Mouse (Mus musculus): ENCODE measurements around the gene Nfe2l1. TPM values are rescaled to one million over a fixed set of nuclear protein-coding genes. Genes with fewer than 3 reads are reported as not detected.
"Not testable (repeated sequence)": the region's sequence is repeated elsewhere in the genome, so short reads cannot be mapped to it uniquely, and the experiment has no call there.

Nfe2l1 gene
- total RNA-seq, 2 experiments from 2014 or later = 374 to 411 TPM

DNA sequence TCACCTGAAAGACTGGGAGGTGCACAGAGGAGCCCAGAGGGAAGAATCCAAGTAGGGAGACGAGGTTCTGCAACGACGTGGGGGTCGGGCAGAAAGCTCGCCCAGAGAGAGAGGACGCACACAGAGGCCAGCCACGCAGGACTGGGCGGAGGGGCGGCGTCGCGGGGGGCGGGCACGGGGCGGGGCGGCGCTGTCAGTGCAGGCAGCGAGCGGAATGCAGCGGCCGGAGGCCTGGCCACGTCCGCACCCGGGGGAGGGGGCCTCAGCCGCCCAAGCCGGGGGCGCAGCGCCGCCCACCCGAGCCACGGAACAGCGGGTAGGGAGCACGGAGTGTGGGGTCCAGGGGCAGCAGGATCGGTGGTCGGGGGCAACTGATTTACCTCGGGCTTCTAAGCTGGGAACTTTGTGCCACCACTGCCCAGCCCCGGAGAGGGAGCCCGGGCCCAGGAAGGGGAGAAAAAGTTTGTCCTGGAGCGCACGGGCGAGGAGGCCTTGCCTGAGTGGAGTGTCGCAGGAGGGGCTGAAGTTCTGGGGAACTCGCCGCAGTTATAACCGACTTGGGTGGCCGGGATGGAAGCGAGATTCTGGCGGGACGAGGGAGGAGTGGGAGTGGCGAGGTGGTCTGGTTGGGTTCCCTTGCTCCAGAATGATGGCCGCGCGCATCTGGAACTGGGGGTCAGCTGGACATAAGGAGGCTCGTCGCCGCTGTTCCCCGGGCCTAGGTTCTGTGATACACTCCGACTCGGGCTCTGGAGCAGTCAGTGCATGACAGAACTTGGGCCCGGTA lies 20.1 kb upstream of the Nfe2l1 start, which contains the start of gene Copz2:
Copz2 (plus strand) TSS at position 190 of the 787 bp plus-strand sequence.
- intact Hi-C loops (cut with DNase I) = loop anchor here (10.0 kb wide), 1 partner anchor 295 kb away; no protein-coding TSS in a partner anchor
- DNase-seq = peak; percentile 51 to 56

DNA sequence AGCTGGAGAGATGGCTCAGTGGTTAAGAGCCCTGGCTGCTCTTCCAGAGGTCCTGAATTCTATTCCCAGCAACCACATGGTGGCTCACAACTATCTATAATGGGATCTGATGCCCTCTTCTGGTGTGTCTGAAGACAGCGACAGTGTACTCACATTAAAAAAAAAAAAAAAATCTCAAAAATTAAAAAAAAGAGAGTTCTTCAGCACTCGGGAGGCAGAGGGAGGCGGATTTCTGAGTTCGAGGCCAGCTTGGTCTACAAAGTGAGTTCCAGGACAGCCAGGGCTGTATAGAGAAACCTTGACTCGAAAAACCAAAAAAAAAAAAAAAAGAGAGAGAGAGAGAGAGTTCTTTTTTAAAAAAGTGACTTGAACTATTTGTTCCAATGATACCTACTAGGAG lies 19.4 kb upstream of the Nfe2l1 start:
- intact Hi-C loops (cut with DNase I) = not testable (repeated sequence)

GRCm38 (mm10) chr11:96848694-96849093 lies 18.9 kb upstream of the Nfe2l1 start:
- intact Hi-C loops (cut with DNase I) = no loop called here

More for the DNA sequence above, 19.4 kb upstream of the Nfe2l1 start:
- DNase-seq = not testable (repeated sequence)

DNA sequence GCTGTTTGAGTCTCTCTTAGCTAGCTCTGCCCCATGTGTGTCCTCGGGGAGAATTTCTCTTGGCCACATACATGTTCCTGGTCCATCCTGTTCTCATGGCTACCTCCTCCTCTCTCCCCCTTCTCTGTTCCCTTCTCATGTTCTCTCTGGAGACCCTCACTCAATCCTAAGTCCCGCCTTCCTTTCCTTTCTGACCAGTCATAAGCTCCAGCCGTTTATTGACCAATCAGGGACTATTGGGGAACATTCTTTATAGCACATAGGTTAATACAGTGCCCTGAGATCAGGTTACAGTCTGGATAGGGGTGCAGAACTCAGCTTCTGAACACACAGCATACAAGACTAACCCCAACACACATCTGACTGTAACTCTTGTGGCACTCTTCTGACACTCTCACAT lies 17.5 kb upstream of the Nfe2l1 start:
- DNase-seq = no peak
- intact Hi-C loops (cut with DNase I) = no loop called here

More at GRCm38 (mm10) chr11:96848694-96849093, 18.9 kb upstream of the Nfe2l1 start:
- no peak for DNase-seq

- intact Hi-C loops (cut with DNase I) = no loop called here
Observed at GRCm38 (mm10) chr11:96843627-96844026, 13.9 kb upstream of the Nfe2l1 start.

DNA sequence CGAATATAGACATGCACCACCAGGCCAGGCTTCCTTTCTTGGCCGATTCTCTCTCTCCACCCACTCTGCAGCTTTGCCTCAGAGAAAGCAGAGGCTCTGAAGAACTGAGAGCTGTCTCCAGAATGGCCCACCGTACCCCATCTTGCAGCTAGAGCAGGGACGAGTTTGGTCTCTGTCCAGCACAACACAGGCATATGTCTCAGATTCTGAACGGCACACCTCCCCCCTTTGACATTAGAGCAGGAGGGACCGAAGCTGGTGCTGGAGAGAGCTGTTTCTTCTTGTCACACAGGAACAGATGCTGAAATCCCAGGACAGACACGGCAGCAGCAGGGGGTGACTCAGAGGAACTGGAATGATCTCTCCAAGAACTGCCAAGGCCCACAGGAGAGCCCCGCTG lies 10.5 kb upstream of the Nfe2l1 start:
- no peak for DNase-seq
- intact Hi-C loops (cut with DNase I) = no loop called here

More at GRCm38 (mm10) chr11:96843627-96844026, 13.9 kb upstream of the Nfe2l1 start:
- no peak for DNase-seq

- intact Hi-C loops (cut with DNase I) = no loop called here
- no peak for DNase-seq
Observed at GRCm38 (mm10) chr11:96839877-96840276, 10.1 kb upstream of the Nfe2l1 start.

DNA sequence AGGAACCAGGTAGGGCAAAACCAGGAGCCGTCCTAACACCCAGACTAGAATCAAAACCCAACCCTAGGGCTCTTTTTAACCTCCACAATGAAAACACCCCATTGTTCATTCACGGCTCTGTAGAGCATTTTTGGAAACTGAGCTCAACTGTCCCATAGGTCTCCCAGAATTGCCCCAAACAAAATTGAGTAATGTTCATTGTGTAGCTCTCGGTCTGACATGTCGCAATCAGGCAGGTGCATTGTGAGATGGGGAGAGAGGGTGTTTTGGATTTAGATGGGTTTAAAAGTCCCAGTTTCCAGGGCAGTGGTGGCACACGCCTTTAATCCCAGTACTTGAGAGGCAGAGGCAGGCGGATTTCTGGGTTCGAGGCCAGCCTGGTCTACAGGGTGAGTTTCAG lies 9.7 kb upstream of the Nfe2l1 start:
- intact Hi-C loops (cut with DNase I) = no loop called here
- no peak for DNase-seq

DNA sequence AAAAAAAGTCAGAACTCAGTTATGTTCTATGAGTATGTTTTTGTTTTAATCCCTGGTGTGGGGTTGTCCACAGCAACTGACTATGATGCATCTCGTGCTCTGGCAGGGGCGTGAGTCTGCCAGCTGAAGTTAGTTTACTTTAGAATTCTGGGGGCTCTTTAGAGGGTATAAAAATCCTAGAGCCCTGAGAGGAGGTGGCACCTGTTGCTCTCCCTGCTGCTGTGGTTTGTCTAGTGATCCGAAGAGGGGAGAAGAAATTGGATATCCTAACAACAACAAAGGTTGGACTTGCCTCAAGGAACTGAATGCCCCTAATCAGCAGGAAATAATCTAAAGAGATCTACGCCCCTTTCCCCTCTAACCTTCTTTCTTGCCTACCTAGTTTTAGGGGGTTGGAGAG lies 8.6 kb upstream of the Nfe2l1 start:
- intact Hi-C loops (cut with DNase I) = no loop called here
- no peak for DNase-seq

DNA sequence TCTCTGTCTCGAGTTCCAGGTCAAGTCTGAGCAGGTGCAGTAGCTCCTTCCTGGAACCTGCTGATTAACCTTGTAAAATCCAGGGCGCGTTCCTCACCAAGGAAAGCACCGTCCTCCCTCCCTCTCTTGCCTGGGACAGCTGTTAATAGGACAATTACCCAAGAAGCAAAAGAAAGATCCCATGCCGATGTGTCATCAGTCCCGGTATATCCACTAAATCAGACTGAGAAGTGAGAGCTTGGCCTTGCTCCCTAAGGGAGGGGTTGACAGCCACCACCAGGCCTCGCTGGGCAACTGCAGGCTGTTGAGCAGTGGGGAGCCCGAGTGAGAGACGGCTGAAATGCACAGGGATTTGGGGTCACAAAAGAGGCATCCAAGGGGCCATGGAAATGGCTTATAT lies 7.5 kb upstream of the Nfe2l1 start:
- DNase-seq = no peak
- intact Hi-C loops (cut with DNase I) = no loop called here

DNA sequence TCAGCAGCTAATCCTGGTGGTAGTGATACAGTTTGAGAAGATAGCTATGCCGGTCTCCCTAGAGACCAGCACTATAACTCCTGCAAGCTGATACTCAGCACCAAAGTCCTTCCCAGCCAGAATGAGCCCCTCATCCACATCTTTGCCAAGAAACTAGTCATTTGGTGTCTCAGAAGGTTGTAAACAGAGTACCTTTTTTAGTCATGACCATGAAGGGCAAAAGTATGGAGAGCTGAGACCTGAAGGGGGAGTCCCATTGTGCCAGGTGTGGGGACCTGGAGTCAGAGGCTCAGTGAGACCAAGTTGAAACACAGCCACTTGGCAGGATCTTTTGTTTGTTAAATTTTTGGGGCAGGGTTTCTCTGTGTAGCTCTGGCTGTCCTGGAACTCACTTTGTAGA lies 4.4 kb upstream of the Nfe2l1 start:
- intact Hi-C loops (cut with DNase I) = no loop called here

DNA sequence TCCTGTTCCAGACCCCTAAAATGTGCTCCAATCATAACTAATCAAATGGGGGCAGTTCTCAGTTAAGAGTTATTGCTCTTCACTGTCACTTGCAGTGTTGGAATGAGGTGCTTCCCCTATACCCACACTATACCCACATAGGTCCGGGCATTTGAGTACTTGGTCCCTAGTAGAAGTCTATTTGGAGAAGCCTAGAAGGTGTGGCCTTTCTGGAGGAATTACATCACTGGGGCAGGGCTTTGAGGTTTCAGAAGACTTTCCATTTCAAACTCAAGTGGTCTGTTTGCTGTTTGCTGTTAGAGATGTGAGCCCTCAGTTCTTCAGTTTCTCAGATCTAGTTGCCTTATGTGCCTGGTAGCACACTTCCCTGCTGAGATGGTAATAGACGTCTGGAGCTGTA lies 3.2 kb upstream of the Nfe2l1 start:
- intact Hi-C loops (cut with DNase I) = no loop called here
- DNase-seq = no peak

More for the DNA sequence above, 4.4 kb upstream of the Nfe2l1 start:
- DNase-seq = no peak

GRCm38 (mm10) chr11:96832541-96832940 lies 2.8 kb upstream of the Nfe2l1 start:
- intact Hi-C loops (cut with DNase I) = no loop called here
- no peak for DNase-seq

DNA sequence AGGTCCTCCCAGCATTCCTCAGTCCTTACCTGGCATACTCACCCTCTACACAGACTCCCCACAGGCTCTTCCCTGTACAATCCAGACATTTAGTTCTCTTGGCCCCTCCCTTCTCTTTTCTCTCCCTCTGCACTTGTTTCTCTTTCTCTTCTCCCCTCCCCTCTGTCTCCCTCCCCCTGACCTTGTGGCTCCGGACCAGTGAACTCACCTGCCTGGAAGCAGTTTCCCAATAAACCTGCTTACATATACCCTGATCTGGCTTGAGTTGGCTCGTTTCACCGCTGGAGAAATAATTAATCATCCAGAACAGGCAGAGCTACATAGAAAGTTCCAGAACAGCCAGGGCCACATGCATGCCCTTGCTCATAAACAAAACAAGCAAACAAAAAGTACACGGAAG lies 1.7 kb upstream of the Nfe2l1 start:
- intact Hi-C loops (cut with DNase I) = no loop called here
- DNase-seq = no peak

DNA sequence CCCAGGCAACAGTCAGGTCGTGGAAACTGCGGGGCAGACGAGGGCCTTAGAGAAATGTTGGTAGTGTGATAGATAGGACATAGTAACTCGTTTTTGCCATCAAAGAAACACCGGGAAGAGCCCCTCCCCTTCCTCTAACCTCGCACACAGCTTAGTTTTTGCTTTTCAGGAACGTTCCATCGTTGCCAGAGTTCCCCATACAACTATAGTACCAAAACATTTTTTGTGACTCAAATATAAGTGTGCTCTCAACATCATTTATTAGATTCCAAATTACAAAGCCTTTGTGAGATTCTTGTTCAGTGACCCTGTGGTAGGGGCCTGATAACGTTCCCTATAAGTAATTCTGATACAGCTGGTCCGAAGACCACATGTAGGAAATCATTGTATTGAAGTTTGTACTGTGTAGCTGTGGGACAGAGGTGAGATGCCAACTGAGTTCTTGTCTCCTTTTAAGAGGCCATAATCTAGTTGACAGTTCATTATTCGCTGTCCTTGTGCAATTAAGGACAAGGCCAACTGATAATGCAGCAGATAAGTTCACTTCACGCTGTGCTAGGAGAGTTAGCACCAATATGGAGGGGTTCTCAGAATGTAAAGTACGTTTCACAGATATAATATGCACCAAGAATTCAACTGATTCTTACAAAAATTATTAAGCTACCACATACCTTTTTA lies 910 bp upstream of the Nfe2l1 start:
- intact Hi-C loops (cut with DNase I) = no loop called here
- DNase-seq = no peak

GRCm38 (mm10) chr11:96829403-96829812 lies 360 bp downstream of the Nfe2l1 start:
- DNase-seq = peak; percentile 87 to 90
- intact Hi-C loops (cut with DNase I) = no loop called here

GRCm38 (mm10) chr11:96828881-96829280 lies 887 bp downstream of the Nfe2l1 start:
- intact Hi-C loops (cut with DNase I) = no loop called here
- no peak for DNase-seq

GRCm38 (mm10) chr11:96827917-96828316 lies 1.9 kb downstream of the Nfe2l1 start:
- intact Hi-C loops (cut with DNase I) = loop anchor here (2.0 kb wide), 1 partner anchor 33 kb away; no protein-coding TSS in a partner anchor
- DNase-seq = no peak

DNA sequence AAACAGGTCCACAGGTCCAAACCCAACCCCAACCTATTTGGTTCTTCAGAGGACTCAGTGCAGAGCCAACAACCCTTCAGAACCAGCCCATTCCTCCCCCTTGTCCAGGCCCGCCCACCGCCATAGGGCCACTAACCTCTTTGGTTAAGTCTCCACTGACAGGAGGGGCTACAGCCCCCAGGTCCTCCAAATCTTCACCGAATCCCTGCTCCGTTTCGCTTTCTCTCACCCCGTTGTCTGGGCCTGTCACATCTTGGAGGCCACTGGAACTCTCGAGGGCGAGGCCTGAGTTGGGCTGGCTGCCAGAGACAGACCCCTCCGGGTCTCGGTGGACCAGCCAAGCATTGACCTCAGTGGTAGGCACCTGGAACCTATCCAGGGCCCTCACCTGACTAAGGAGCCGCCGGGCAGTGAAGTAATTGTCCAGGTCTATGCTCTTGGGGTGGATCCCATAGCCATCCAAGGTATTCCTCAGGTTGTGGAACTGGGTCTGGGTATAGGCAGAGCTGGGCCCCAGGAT lies 2.6 kb downstream of the Nfe2l1 start:
- intact Hi-C loops (cut with DNase I) = loop anchor here (2.0 kb wide), 1 partner anchor 34 kb away; no protein-coding TSS in a partner anchor

GRCm38 (mm10) chr11:96826481-96826880 lies 3.3 kb downstream of the Nfe2l1 start:
- DNase-seq = peak in 1 of 2 experiments; percentile 25
- intact Hi-C loops (cut with DNase I) = loop anchor here (2.0 kb wide), 1 partner anchor 34 kb away; no protein-coding TSS in a partner anchor

More for the DNA sequence above, 2.6 kb downstream of the Nfe2l1 start:
- DNase-seq = peak in 1 of 2 experiments; percentile 28

Measured in gastrocnemius, postnatal 36 days (tissue).